In genomic region chr10:86793509-86793951, GRCm38 (mm10) we compare ENCODE assay signal across 11 mouse cellular contexts. TPM values are rescaled to one million over a fixed set of nuclear protein-coding genes. Genes with fewer than 3 reads are reported as not detected.
DNase-seq lines count a peak whose midpoint lies in the region; ATAC-seq lines count a peak whose summit lies in the region.
"Had no signal": no experiment of that assay in that cellular context is flagged by ENCODE, and none has a peak within 500 bp of the region (broad histone marks: within the 10 kb centered on the region; RNA-seq: fewer than 3 reads in every experiment).

No protein-coding gene starts in this region.

- H3K27me3 ChIP-seq in kidney, embryonic 14.5 days (ENCODE audit: control insufficient read depth, insufficient read depth, low read length): no peaks in the 10 kb centered on the region
- no peaks in the 10 kb centered on the region for H3K27me3 ChIP-seq in kidney, embryonic 15.5 days
- no peaks in the 10 kb centered on the region for H3K27me3 ChIP-seq in heart, embryonic 14.5 days (ENCODE audit: control insufficient read depth, insufficient read depth, low read length)

- no peak overlapping the region for H3K27ac ChIP-seq in kidney, embryonic 14.5 days (ENCODE audit: low read depth, low read length)
- no peak overlapping the region for H3K27ac ChIP-seq in kidney, embryonic 15.5 days
- peak overlapping the region; percentile 48 to 74 for H3K27ac ChIP-seq in heart, embryonic 14.5 days (replicated peaks in 1 of 2; ENCODE audit: control insufficient read depth in 1 of 2, insufficient read depth in 1 of 2, low read depth in 2 of 2, low read length in 2 of 2)
- H3K27ac ChIP-seq: midbrain, embryonic 10.5 days had no signal

- H3K9ac ChIP-seq in kidney, embryonic 14.5 days (ENCODE audit: low read depth, low read length): no peak overlapping the region
- no peak overlapping the region for H3K9ac ChIP-seq in kidney, embryonic 15.5 days
- peak overlapping the region; percentile 16; the same call in 1 of the 2 replicates for H3K9ac ChIP-seq in heart, embryonic 14.5 days (ENCODE audit: low read length)

- no peak overlapping the region for H3K4me3 ChIP-seq in kidney, embryonic 14.5 days (ENCODE audit: low read length)
- H3K4me3 ChIP-seq in kidney, embryonic 15.5 days (replicated peaks): no peak overlapping the region
- H3K4me3 ChIP-seq in heart, embryonic 14.5 days (ENCODE audit: control insufficient read depth in 1 of 2, insufficient read depth in 1 of 2, low read depth in 1 of 2, low read length in 2 of 2): no peak overlapping the region
- H3K4me3 ChIP-seq: midbrain, embryonic 10.5 days had no signal

- ATAC-seq in kidney, embryonic 14.5 days (ENCODE audit: low FRiP score, low TSS enrichment): peak; percentile 47; the same call in 1 of the 2 replicates
- no peak for ATAC-seq in kidney, embryonic 15.5 days (replicated peaks; ENCODE audit: low FRiP score)
- peak; percentile 48; the same call in 1 of the 2 replicates for ATAC-seq in heart, embryonic 14.5 days (ENCODE audit: insufficient number of reproducible peaks, insufficient read depth, low FRiP score, low read depth)

- H3K36me3 ChIP-seq in kidney, embryonic 14.5 days (ENCODE audit: control insufficient read depth, insufficient read depth, low read length): no peaks in the 10 kb centered on the region
- no peaks in the 10 kb centered on the region for H3K36me3 ChIP-seq in kidney, embryonic 15.5 days
- H3K36me3 ChIP-seq in heart, embryonic 14.5 days (ENCODE audit: control insufficient read depth, insufficient read depth, low read length): no peaks in the 10 kb centered on the region
- H3K36me3 ChIP-seq: midbrain, embryonic 10.5 days had no signal

- no peaks in the 10 kb centered on the region for H3K4me1 ChIP-seq in kidney, embryonic 14.5 days (ENCODE audit: control insufficient read depth, insufficient read depth, low read length)
- H3K4me1 ChIP-seq in kidney, embryonic 15.5 days: peaks cover 20% of the 10 kb centered on the region
- H3K4me1 ChIP-seq in heart, embryonic 14.5 days (ENCODE audit: control insufficient read depth in 2 of 2, insufficient read depth in 2 of 2, low read length in 2 of 2): peaks cover 22 to 45% of the 10 kb centered on the region in 2 experiments

- no peak overlapping the region for H3K4me2 ChIP-seq in kidney, embryonic 14.5 days (replicated peaks; ENCODE audit: low read depth, low read length)
- H3K4me2 ChIP-seq in kidney, embryonic 15.5 days: no peak overlapping the region
- H3K4me2 ChIP-seq in heart, embryonic 14.5 days (ENCODE audit: low read length): no peak overlapping the region

- WGBS in kidney, embryonic 14.5 days: 81% methylated on average over 2 of the region's 2 CpGs
- WGBS in kidney, embryonic 15.5 days: 58% methylated on average over 2 of the region's 2 CpGs
- whole genome bisulfite sequencing in heart, embryonic 14.5 days: 46% methylated on average over 2 of the region's 2 CpGs

- DNase-seq in adrenal gland, postnatal 14 days: peak; percentile 68
- peak; percentile 34 for DNase-seq in lung, postnatal 14 days
- DNase-seq in thymus, adult 18-20 months: no peak
- no peak for DNase-seq in right cerebral cortex, postnatal 36 days (ENCODE audit: low spot score in 2 of 2)
- DNase-seq in spleen, postnatal 14 days (ENCODE audit: low spot score in 2 of 2): no peak
- DNase-seq: cerebellum, adult 9-11 months; thymus, postnatal 36 days had no signal

- no peaks in the 10 kb centered on the region for H3K9me3 ChIP-seq in kidney, embryonic 14.5 days (ENCODE audit: control insufficient read depth, low read length)
- no peaks in the 10 kb centered on the region for H3K9me3 ChIP-seq in kidney, embryonic 15.5 days (replicated peaks)
- no peaks in the 10 kb centered on the region for H3K9me3 ChIP-seq in heart, embryonic 14.5 days (ENCODE audit: control insufficient read depth, low read length)
- H3K9me3 ChIP-seq: midbrain, embryonic 10.5 days had no signal

RNA-seq across cellular contexts. Expression of gene Nt5dc3, which starts 14.7 kb away (rescaled TPM):
- polyA plus RNA-seq in kidney, embryonic 14.5 days (2014; fragmentation: Nextera tagmentation; extraction: Ambion mirVana): 1.5 and 2.6 TPM in 2 replicates
- polyA plus RNA-seq in kidney, embryonic 15.5 days (2015; fragmentation: Nextera tagmentation; extraction: Ambion mirVana): 1.2 and 1.4 TPM in 2 replicates
- total RNA-seq in adrenal gland, postnatal 14 days (2021): 23.2 and 25.1 TPM in 2 replicates
- 4.1 and 4.7 TPM in 2 replicates for polyA plus RNA-seq in heart, embryonic 14.5 days (2014; fragmentation: Nextera tagmentation; extraction: Ambion mirVana)

RNA-seq across cellular contexts. Expression of gene Gm49358, which starts 29.8 kb away (rescaled TPM):
- polyA plus RNA-seq in kidney, embryonic 14.5 days (2014; fragmentation: Nextera tagmentation; extraction: Ambion mirVana): 0.22 and 0.31 TPM in 2 replicates
- polyA plus RNA-seq in kidney, embryonic 15.5 days (2015; fragmentation: Nextera tagmentation; extraction: Ambion mirVana): not detected in 2 replicates
- total RNA-seq in adrenal gland, postnatal 14 days (2021): 8.3 and 9.8 TPM in 2 replicates
- not detected in 2 replicates for polyA plus RNA-seq in heart, embryonic 14.5 days (2014; fragmentation: Nextera tagmentation; extraction: Ambion mirVana)
- polyA plus RNA-seq: midbrain, embryonic 10.5 days had no signal

Comparison
In these comparisons a context has a peak if more than half of its experiments do, and no peak if none do; other contexts are left out.
1. H3K27ac ChIP-seq: peak in heart, embryonic 14.5 days (2 of 2); none in kidney, embryonic 14.5 days (single experiment) and kidney, embryonic 15.5 days (single experiment).
2. DNase-seq: peak in adrenal gland, postnatal 14 days (single experiment) and lung, postnatal 14 days (single experiment); none in thymus, adult 18-20 months (0 of 2), right cerebral cortex, postnatal 36 days (0 of 2) and spleen, postnatal 14 days (0 of 2).